Mouse (Mus musculus): Measurements from ENCODE around the gene Baz2b. TPM values are rescaled to one million over a fixed set of nuclear protein-coding genes. Genes with fewer than 3 reads are reported as not detected.

The Baz2b gene
- total and polyA plus RNA-seq, 3 experiments, result 5.7 to 11.4 TPM; not detected in 1

DNA sequence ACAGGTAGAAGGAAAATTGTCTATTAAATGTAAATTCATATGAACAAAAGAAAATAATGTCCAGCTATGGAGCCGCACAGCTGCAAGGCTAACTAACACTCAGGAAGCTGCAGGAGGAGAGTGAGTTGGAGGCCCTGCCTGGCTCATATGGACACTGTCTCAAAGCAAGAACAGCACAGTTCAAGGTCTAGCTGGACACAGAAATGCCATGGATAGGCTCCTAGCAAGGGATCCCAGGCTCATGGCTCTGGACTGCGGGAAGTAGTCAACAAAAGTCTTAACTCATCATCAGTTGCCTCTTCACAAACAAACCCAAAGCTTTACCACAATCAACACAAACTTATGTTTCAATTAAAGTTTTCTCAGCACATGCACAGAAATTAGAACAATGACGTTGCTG is 169.5 kb downstream of the Baz2b start:
- no peak overlapping the region for H3K27ac ChIP-seq (ENCODE audit: control insufficient read depth, low read depth, low read length)
- no peak overlapping the region for H3K4me3 ChIP-seq (ENCODE audit: control insufficient read depth in 1 of 2, insufficient read depth in 1 of 2, low read depth in 2 of 2, low read length in 2 of 2)
- no peaks in the 10 kb centered on the region for H3K79me2 ChIP-seq (ENCODE audit: control insufficient read depth, insufficient read depth, low read length, poor library complexity)
- H3K27me3 ChIP-seq (ENCODE audit: control insufficient read depth in 1 of 2, insufficient read depth in 2 of 2, low read length in 2 of 2), result no peaks in the 10 kb centered on the region; a peak in 1 of 4 replicates
- H3K9me3 ChIP-seq (replicated peaks; ENCODE audit: insufficient read depth, low read length), result no peaks in the 10 kb centered on the region
- no peak for DNase-seq (ENCODE audit: low read depth, low spot score)
- no peaks in the 10 kb centered on the region; a peak in 2 of 4 replicates for H3K4me1 ChIP-seq (ENCODE audit: control insufficient read depth in 1 of 2, insufficient read depth in 2 of 2, low read length in 2 of 2)
- TF ChIP-seq GATA1 (IDR thresholded peaks at IDR 0.05; ENCODE audit: low read depth, low read length) (no peak), ZMIZ1 (IDR thresholded peaks at IDR 0.05; ENCODE audit: low read depth, low read length) (no peak), ZNF384 (IDR thresholded peaks at IDR 0.05; ENCODE audit: low read depth, low read length) (no peak), SIN3A (IDR thresholded peaks at IDR 0.05; ENCODE audit: low read length) (no peak), SMC3 (IDR thresholded peaks at IDR 0.05; ENCODE audit: low read depth, low read length) (no peak), MAFK (IDR thresholded peaks at IDR 0.05; ENCODE audit: borderline replicate concordance, low read depth, low read length) (no peak), TAL1 (IDR thresholded peaks at IDR 0.05; ENCODE audit: low read length) (no peak), MXI1 (IDR thresholded peaks at IDR 0.05; ENCODE audit: low read depth, low read length) (no peak), RCOR1 (IDR thresholded peaks at IDR 0.05; ENCODE audit: low read depth, low read length) (no peak)
- H3K9ac ChIP-seq (ENCODE audit: control insufficient read depth, low read depth, low read length, poor library complexity, severe bottlenecking), result no peak overlapping the region
- H3K36me3 ChIP-seq (ENCODE audit: control insufficient read depth in 1 of 2, insufficient read depth in 2 of 2, low read length in 2 of 2), result peaks cover 0 to 2% of the 10 kb centered on the region in 2 experiments; a peak in 1 of 4 replicates

DNA sequence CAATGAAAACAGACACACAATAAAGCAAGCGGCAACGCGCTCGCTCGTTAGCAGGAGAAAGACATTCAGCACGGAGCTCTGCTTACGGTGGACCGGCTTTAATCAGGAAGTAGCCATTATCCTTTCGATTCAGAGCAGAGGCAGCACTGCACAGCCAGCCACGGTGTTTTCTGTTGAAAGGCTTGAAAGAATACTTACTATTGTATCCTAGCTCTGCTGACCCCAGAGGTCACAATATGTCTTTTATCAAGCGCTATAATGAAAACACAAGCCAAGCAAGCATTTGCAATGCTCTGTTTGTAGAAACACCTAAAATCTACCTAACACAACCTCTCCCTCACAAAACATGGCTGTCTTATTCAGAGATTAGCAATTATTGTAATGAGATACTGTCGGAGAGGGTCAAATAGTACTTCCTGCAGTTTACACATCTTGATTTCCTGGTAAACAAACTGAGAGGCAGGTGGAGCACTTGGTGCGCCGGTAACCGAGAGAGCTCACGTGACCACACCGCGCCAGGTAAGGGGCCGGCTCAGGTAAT is 172.6 kb downstream of the Baz2b start:
- Histone ChIP-seq H3K79me2 (ENCODE audit: control insufficient read depth, insufficient read depth, low read length, poor library complexity) (no peaks in the 10 kb centered on the region), H3K4me1 (ENCODE audit: control insufficient read depth in 1 of 2, insufficient read depth in 2 of 2, low read length in 2 of 2) (no peaks in the 10 kb centered on the region; a peak in 2 of 4 replicates), H3K9ac (ENCODE audit: control insufficient read depth, low read depth, low read length, poor library complexity, severe bottlenecking) (no peak overlapping the region), H3K9me3 (replicated peaks; ENCODE audit: insufficient read depth, low read length) (no peaks in the 10 kb centered on the region), H3K36me3 (ENCODE audit: control insufficient read depth in 1 of 2, insufficient read depth in 2 of 2, low read length in 2 of 2) (peaks cover 0 to 2% of the 10 kb centered on the region in 2 experiments; a peak in 2 of 4 replicates), H3K27ac (ENCODE audit: control insufficient read depth, low read depth, low read length) (no peak overlapping the region), H3K4me3 (ENCODE audit: control insufficient read depth in 1 of 2, insufficient read depth in 1 of 2, low read depth in 2 of 2, low read length in 2 of 2) (no peak overlapping the region), H3K27me3 (ENCODE audit: control insufficient read depth in 1 of 2, insufficient read depth in 2 of 2, low read length in 2 of 2) (no peaks in the 10 kb centered on the region; a peak in 1 of 4 replicates)
- no peak for DNase-seq (ENCODE audit: low read depth, low spot score)
- no peak for TF ChIP-seq CTCF (IDR thresholded peaks at IDR 0.05 in 2 of 3, conservative IDR thresholded peaks at IDR 0.05 in 1 of 3; ENCODE audit: control insufficient read depth in 1 of 3, insufficient read depth in 1 of 3, low read depth in 2 of 3, low read length in 3 of 3, poor library complexity in 1 of 3, severe bottlenecking in 1 of 3)

DNA sequence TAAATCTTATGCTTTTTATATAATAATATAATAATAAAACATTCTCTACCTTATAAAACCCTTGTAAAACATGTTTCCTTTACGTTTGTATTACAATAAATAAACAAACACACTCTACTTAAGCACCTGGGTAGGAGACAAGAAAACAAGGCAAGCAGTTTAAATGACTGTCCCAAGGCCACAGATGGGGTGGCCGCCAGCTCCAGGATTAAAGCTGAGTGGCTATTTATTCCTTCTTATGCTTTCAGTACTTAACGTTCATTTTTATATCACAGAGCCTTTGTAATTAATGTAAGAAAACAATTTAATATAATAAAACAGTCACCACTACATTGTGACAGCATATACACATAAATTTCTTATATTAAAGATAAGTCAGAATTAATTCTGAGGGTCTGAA is 173.3 kb downstream of the Baz2b start:
- DNase-seq (ENCODE audit: low read depth, low spot score), result no peak
- TF ChIP-seq MEF2A (IDR thresholded peaks at IDR 0.05; ENCODE audit: extremely low read depth, insufficient replicate concordance, low read depth, low read length, poor library complexity, severe bottlenecking) (no peak), SIN3A (IDR thresholded peaks at IDR 0.05; ENCODE audit: low read length) (no peak), E2F4 (IDR thresholded peaks at IDR 0.05; ENCODE audit: borderline replicate concordance, low read depth, low read length) (no peak), ZMIZ1 (IDR thresholded peaks at IDR 0.05; ENCODE audit: low read depth, low read length) (no peak), BHLHE40 (IDR thresholded peaks at IDR 0.05; ENCODE audit: borderline replicate concordance, low read depth, low read length) (no peak), ELF1 (IDR thresholded peaks at IDR 0.05; ENCODE audit: low read depth, low read length) (no peak), USF1 (IDR thresholded peaks at IDR 0.05; ENCODE audit: low read depth, low read length) (no peak)
- no peaks in the 10 kb centered on the region; a peak in 1 of 4 replicates for H3K27me3 ChIP-seq (ENCODE audit: control insufficient read depth in 1 of 2, insufficient read depth in 2 of 2, low read length in 2 of 2)
- H3K36me3 ChIP-seq (ENCODE audit: control insufficient read depth in 1 of 2, insufficient read depth in 2 of 2, low read length in 2 of 2), result no peaks in the 10 kb centered on the region; a peak in 1 of 4 replicates
- no peaks in the 10 kb centered on the region; a peak in 1 of 4 replicates for H3K4me1 ChIP-seq (ENCODE audit: control insufficient read depth in 1 of 2, insufficient read depth in 2 of 2, low read length in 2 of 2)
- H3K79me2 ChIP-seq (ENCODE audit: control insufficient read depth, insufficient read depth, low read length, poor library complexity), result no peaks in the 10 kb centered on the region
- H3K9me3 ChIP-seq (replicated peaks; ENCODE audit: insufficient read depth, low read length), result no peaks in the 10 kb centered on the region
- no peak overlapping the region for H3K9ac ChIP-seq (ENCODE audit: control insufficient read depth, low read depth, low read length, poor library complexity, severe bottlenecking)
- no peak overlapping the region for H3K4me3 ChIP-seq (ENCODE audit: control insufficient read depth in 1 of 2, insufficient read depth in 1 of 2, low read depth in 2 of 2, low read length in 2 of 2)
- no peak overlapping the region for H3K27ac ChIP-seq (ENCODE audit: control insufficient read depth, low read depth, low read length)
